Mouse (Mus musculus): ENCODE measurements around the gene Nacc2.
A peak's percentile ranks its signal among the peaks of the same experiment; 100 is the strongest.

Gene Nacc2

DNA sequence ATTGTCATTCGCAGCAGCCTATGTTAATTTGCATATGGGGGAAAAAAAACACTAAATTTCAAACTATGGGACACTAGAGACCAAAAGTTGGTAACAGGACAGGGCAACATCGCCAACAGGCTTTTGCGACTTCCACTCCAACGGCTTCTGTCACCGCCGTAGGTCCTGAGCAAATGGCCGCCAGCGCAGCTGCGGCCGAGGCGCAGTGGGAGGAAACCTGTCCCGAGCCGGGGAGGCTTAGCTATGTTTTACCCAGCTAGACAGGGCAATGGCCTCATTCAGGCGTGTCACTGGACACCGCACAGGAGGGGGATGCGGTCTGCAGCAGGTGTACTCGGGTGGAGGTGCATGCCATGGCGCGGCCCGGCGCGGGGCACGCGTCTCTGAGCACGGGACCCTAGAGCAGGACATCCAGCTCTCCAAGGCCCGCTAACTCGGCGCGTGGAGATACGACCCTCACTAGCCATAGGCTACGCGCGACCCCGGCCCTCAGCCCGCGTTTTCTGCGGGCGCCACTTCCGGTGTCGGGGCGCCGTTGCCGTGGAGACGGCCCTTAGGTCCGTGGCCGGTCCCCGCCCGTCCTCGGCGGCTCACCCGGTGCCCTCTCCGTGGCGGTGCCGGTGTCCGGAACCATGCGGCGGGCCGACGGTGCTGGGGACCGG lies 16.7 kb upstream of the Nacc2 start:
- DNase-seq (ENCODE audit: low spot score in 2 of 2): no peak

DNA sequence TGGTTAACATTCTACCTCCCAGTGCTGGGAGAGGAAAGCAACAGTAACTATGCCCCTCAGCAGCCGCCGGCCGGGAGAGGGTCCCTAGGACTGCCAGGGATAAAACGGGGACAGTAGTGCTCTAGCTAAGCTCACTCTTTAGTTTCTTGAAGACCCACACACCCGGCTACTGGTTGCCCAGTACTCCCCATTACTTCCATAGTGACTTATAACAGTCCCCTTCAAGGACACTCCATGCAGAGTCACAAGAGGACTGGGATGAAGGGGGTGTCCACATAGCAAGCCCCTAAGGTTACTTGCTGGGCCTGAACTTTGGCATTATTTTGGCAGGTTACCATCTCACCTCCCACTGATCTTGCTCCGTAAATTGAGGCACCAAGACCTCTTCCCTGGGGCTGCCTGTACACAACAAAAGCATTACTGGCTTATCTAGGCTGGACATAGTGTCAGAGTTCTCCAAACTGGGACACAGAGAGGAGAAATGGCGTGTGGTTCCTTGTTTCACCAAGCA lies 16.1 kb upstream of the Nacc2 start:
- no peak for DNase-seq (ENCODE audit: low spot score in 2 of 2)

- DNase-seq (ENCODE audit: low spot score in 2 of 2): no peak
These were observed 15.4 kb upstream of the Nacc2 start for GRCm38 (mm10) chr2:26138252-26139033.

DNA sequence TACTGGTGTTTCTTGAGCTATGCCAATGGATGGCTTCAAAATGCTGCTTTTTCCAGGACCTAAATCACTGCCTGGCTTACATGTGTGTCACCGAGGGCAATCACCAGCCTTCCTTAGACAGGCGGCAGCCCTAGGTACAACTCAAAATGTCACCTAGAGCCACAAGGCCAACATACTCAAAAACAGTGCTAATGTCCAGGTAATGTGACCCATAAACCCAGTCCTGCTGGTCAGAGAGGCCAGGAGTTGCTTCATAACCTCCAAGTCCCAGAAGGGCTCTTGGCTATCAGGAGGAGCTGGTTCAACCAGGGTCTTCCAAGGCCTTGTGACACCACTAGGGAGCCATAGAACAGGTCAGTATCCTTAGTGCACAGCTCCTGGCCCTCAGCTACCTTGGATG lies 11.6 kb upstream of the Nacc2 start:
- DNase-seq (ENCODE audit: low spot score in 2 of 2): no peak

GRCm38 (mm10) chr2:26132628-26133551 lies 9.9 kb upstream of the Nacc2 start:
- DNase-seq (ENCODE audit: low spot score in 2 of 2): peak; percentile 88 to 89

GRCm38 (mm10) chr2:26131327-26131726 lies 8.3 kb upstream of the Nacc2 start:
- DNase-seq (ENCODE audit: low spot score in 2 of 2): no peak

DNA sequence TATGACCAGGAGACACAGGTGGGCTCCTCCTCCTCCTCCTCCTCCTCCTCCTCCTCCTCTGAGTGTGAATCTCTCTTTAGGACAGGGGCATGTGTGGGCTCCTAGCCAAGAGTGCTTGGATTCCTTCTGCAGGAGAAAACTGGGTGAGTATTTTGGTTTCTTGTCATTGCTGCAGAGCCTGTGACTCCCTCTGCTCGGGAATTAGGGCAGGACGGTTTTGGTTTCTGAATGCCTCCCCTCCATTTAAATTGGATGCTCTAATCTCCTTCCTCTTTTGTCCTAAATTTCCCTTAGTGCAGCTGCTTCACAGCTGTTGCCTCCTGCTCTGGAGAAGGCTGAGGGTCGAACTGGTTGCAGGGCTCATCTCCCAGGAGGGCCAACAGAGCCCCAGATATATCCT lies 6.9 kb upstream of the Nacc2 start:
- DNase-seq (ENCODE audit: low spot score in 2 of 2): no peak

- no peak for DNase-seq (ENCODE audit: low spot score in 2 of 2)
These were observed 6.3 kb upstream of the Nacc2 start for GRCm38 (mm10) chr2:26129346-26129745.

GRCm38 (mm10) chr2:26122171-26123078 lies 595 bp downstream of the Nacc2 start:
- peak in 1 of 2 experiments; percentile 34 for DNase-seq (ENCODE audit: low spot score in 2 of 2)

- DNase-seq (ENCODE audit: low spot score in 2 of 2): no peak
These were observed 1.4 kb downstream of the Nacc2 start for GRCm38 (mm10) chr2:26121541-26122083.

- DNase-seq (ENCODE audit: low spot score in 2 of 2): no peak
These were observed 3.4 kb downstream of the Nacc2 start for GRCm38 (mm10) chr2:26119626-26120025.

DNA sequence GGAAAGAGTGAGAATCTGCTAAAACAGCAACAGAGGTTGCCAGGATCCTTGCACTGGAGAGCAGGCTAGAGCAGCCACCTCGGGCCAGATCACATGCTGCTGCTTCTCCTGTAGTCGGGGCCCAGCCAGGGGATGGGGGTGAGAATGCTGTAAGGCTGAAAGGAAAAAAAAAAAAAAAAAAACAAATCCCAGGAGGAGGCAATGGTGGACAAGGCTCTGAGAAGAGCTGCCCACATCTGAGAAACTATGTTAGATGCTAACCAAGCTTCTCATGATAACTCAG lies 3.8 kb downstream of the Nacc2 start:
- DNase-seq (ENCODE audit: low spot score in 2 of 2): no peak

GRCm38 (mm10) chr2:26118584-26119309 lies 4.3 kb downstream of the Nacc2 start:
- DNase-seq (ENCODE audit: low spot score in 2 of 2): peak in 1 of 2 experiments; percentile 32

GRCm38 (mm10) chr2:26117580-26117979 lies 5.4 kb downstream of the Nacc2 start:
- DNase-seq (ENCODE audit: low spot score in 2 of 2): no peak

DNA sequence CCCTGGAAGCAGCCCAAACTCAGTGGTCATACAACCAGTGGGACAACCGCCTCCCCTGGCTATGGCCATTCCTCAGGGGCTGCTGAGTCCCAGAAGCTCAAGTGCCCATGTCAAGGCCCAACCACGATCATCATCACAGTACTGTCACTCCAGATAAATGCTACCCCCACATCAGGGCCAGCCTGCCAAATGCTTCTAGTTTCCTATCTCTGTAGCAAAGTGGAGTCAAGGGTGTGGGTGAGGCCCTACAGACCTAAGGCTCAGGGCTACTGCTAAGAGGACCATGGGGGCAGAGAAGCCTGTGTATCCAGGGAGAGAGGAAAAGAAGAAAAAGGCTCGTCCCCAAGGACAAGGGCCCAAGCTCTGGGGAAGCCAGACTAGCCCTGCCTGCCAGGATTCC lies 6.5 kb downstream of the Nacc2 start:
- no peak for DNase-seq (ENCODE audit: low spot score in 2 of 2)

DNA sequence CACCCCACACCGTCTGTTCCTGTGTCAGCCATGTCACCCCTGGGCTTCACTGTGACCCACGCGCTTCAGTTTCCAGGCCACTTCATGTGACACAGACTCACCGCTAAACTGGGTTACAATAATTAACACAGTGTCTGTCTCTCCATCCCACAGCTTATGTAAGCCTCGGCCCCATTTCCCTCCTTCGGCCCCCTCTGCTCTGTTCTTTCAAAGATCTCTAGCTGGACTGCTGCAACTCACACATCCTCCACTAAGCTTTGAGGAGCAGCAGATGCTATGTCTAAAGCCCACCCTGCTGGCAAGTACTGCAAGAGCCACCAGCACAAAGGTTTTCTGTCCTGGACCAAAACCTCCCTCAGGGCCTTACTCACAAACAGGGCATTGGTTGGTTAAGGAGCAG lies 7.8 kb downstream of the Nacc2 start:
- no peak for DNase-seq (ENCODE audit: low spot score in 2 of 2)

DNA sequence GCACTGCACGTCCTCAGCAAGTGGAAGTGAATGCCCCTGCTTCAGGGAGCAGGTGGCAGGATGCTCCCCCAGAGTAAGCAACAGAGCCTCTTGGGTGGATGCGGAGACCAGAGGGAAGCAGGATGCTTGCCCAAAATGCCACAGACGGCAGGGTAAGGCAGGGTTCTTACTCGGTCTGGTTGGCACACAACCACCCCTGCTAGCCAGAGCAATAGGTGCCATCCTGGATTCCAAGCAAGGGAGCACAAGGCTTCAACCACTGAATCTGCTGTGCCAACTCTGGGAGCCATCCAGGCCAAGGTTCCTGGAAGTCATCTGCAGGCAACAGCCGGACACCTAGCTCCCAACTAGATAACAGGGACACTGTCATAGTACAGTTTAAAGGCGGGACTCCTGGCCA lies 14.8 kb downstream of the Nacc2 start:
- DNase-seq (ENCODE audit: low spot score in 2 of 2): no peak

- no peak for DNase-seq (ENCODE audit: low spot score in 2 of 2)
These were observed 16.0 kb downstream of the Nacc2 start for GRCm38 (mm10) chr2:26107011-26107410.

- no peak for DNase-seq (ENCODE audit: low spot score in 2 of 2)
These were observed 16.8 kb downstream of the Nacc2 start for GRCm38 (mm10) chr2:26106233-26106632.

GRCm38 (mm10) chr2:26100296-26100695 lies 22.7 kb downstream of the Nacc2 start:
- no peak for DNase-seq (ENCODE audit: low spot score in 2 of 2)

All from frontal cortex, postnatal 10 days (tissue).